Mouse (Mus musculus) midbrain, embryonic 11.5 days (tissue): ENCODE measurements at regions not wholly inside any gene's neighbourhood (a gene's known extent, or its start where the extent isn't known, plus 50 kb on each side); places are given as distances from the start of the nearest gene placed in this dataset. TPM values are rescaled to one million over a fixed set of nuclear protein-coding genes. Genes with fewer than 3 reads are reported as not detected.

Experiments used
- ATAC-seq: fragments of 200-750 bp; cut with Nextera tagmentation; 2 replicates; pipeline ENCODE4 v1.8.0; 2017; ENCODE audit warnings: moderate TSS enrichment, moderate library complexity; ENCODE audit not compliant: low FRiP score
- DNase-seq: peaks from one replicate; pipeline ENCODE4 v3.0.0; 2015; ENCODE audit warnings: low spot score; ENCODE audit errors: missing footprints
- H3K27ac ChIP-seq: fragments of 300-500 bp; sonication (generic); 2 replicates; pipeline ENCODE4 v1.5.1; 2014; ENCODE audit warnings: low read depth, low read length
- H3K27me3 ChIP-seq: fragments of 300-500 bp; sonication (generic); 2 replicates; pipeline ENCODE4 v1.6.1; 2014; ENCODE audit warnings: mild to moderate bottlenecking, low read length, moderate library complexity, mixed read lengths; ENCODE audit not compliant: control insufficient read depth, insufficient read depth
- H3K36me3 ChIP-seq: fragments of 300-500 bp; sonication (generic); 2 replicates; pipeline ENCODE4 v1.6.1; 2014; ENCODE audit warnings: mild to moderate bottlenecking, low read length, moderate library complexity, mixed read lengths; ENCODE audit not compliant: control insufficient read depth, insufficient read depth
- H3K4me1 ChIP-seq: fragments of 300-500 bp; sonication (generic); 2 replicates; pipeline ENCODE4 v1.6.1; 2014; ENCODE audit warnings: low read length; ENCODE audit not compliant: control insufficient read depth, insufficient read depth
- H3K4me2 ChIP-seq: fragments of 300-500 bp; sonication (generic); 2 replicates; pipeline ENCODE4 v1.6.1; 2014; ENCODE audit warnings: mild to moderate bottlenecking, moderate library complexity
- H3K4me3 ChIP-seq: fragments of 300-500 bp; sonication (generic); 2 replicates; pipeline ENCODE4 v1.5.1; 2014; ENCODE audit warnings: low read depth, low read length
- H3K9ac ChIP-seq: fragments of 300-500 bp; sonication (generic); 2 replicates; pipeline ENCODE4 v1.6.1; 2014; ENCODE audit warnings: low read length
- H3K9me3 ChIP-seq: fragments of 300-500 bp; sonication (generic); 2 replicates; pipeline ENCODE4 v1.6.1; 2016; ENCODE audit warnings: low read length; ENCODE audit not compliant: control insufficient read depth
- WGBS: fragments of 180-500 bp; shearing (Covaris S2); extraction: QIAGEN DNeasy Blood & Tissue Kit; methylation state at CpG from one replicate; pipeline ENCODE4 v1.1.7; 2014; 5-methylcytosine and 5-hydroxymethylcytosine counted together
- microRNA-seq: library from miRNA; unstranded; fragments of <30 nt; microRNA quantifications from one replicate; pipeline ENCODE4, GENCODE M21; 2017

- no peak overlapping the region for H3K27ac ChIP-seq
- H3K9me3 ChIP-seq: no peaks in the 10 kb centered on the region
- no peak for ATAC-seq
- H3K27me3 ChIP-seq: no peaks in the 10 kb centered on the region
- H3K4me1 ChIP-seq: no peaks in the 10 kb centered on the region
- 88% methylated on average over 4 of the region's 4 CpGs for whole genome bisulfite sequencing
- DNase-seq: peak; percentile 37
- no peak overlapping the region for H3K4me3 ChIP-seq
- no peak overlapping the region for H3K4me2 ChIP-seq
- no peaks in the 10 kb centered on the region for H3K36me3 ChIP-seq
- H3K9ac ChIP-seq: no peak overlapping the region
These were observed 51.1 kb upstream of the Dab2 start for GRCm38 (mm10) chr15:6248470-6248869.

Small RNA genes in the stretch of these regions (microRNA-seq; reads per million reads assigned to microRNA genes)
- not detected for gene Gm27760
